Mouse (Mus musculus): ENCODE measurements around the gene Smg1.

The Smg1 gene

DNA sequence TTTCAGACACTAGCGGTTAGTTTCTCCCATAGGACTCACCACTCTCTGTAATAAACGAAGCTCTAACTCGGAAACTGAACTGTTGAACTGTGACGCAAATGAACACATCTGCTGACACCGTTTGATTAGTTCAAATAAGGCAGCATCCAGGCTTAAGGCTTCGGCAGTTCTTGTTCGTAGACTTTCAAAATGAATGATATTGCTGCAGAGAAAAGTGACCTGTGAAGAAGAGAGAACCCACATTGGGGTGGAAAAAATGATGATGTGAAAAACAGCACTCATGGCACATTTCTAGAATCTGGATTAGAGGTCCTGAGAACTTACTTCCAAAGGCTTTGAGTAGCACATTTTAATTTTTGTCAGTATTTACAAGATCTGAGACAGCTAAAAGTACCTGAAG is 102.2 kb downstream of the Smg1 start:
- no peak for DNase-seq (ENCODE audit: low spot score)

- no peak for DNase-seq (ENCODE audit: low spot score)
Measured at GRCm38 (mm10) chr7:118135128-118135527, 108.3 kb downstream of the Smg1 start.

DNA sequence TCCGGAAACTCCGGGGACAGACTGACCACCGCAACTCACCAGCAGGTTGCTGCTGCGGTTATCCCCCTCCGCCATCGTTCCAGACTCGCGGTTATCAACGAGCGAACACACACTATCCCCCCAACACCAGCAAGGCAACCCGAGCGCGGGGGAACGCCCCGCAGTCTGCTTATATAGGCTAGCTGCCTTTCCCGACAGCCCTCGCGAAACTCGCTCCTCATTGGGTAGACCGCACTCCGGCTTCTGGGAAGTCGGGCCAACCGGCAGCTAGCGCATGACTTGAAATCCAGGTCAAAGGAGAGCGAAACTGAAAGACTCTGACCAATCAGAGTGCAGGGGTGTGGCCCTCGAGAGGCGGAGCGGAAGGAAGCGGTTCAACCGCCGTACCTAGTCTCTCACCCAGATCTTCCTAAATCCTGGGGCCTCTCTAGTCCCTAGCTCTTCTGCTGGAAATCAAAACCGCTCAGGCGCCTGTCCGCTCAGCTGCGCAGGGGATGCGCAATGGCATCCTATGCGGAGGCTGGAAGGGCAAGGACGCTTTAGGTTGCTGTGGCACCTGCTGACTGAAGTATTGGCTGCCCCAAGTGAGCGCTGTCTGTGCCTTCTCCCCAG is 113.9 kb downstream of the Smg1 start, which contains the start of gene Arl6ip1:
Gene Arl6ip1 (minus strand): TSS at position 233 of the 612 bp plus-strand sequence.
- DNase-seq (ENCODE audit: low spot score): peak; percentile 97

DNA sequence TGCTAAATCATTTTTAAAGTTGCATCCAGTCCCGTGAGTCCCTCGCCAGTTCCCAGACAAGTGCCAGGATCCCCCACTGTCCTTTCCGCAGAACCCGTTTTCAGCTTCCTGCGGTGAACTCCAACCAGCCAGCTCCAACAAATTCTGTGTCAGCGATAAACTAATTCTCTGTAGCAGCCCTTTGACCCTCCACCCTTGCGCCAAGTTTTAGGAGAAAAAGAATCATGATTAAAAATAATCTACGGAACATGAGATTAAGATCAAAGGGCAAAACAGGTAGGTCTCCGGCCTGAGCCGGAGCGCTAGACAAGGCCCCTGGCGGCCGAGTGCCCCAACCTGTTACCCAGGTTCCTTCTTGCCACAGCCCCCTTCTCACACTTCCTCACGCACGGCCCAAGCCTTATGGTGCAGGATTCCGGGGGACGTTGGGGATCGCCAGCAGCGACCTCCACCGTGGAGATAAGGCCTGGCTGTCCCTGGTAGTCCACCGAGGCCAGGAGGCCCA is 114.5 kb downstream of the Smg1 start:
- peak; percentile 36 for DNase-seq (ENCODE audit: low spot score)

GRCm38 (mm10) chr7:118126219-118126875 is 117.1 kb downstream of the Smg1 start:
- no peak for DNase-seq (ENCODE audit: low spot score)

GRCm38 (mm10) chr7:118125736-118126135 is 117.7 kb downstream of the Smg1 start:
- DNase-seq (ENCODE audit: low spot score): no peak

GRCm38 (mm10) chr7:118123512-118124411 is 119.7 kb downstream of the Smg1 start:
- no peak for DNase-seq (ENCODE audit: low spot score)

DNA sequence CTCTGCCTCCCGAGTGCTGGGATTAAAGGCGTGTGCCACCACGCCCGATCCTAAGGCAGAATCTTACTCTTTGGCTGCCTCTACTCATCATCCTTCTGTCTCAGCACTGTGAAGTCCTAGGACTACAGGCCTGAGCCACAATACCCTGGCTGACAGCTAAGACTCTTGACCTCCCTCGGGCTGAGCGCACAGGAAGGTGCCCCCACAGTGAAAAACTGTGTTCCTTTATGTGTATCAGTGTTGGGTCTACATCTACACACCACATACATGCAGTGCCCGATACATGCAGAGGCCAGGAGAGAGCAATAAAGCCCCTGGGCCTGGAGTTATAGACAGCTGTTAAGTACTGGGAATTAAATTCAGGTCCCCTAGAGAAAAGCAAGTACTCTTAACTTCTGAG is 121.2 kb downstream of the Smg1 start:
- no peak for DNase-seq (ENCODE audit: low spot score)

DNA sequence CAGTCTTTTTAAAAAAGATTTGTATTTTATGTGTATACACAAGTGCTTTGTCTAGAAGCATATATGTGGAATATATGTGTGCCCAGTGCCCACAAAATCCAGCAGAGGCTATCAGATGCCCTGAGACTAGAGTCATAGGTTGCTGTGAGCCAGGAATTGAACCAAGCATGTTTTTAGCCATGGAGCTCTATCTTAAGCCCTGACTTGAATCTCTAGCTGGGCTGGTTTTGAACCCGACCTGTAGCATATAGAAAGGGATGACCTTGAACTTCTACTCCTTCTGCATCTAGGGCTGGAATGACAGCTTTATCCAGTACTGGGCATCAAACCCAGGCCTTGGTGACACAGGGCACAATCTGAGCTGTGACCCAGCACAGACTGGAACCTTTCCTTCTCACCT is 122.8 kb downstream of the Smg1 start:
- no peak for DNase-seq (ENCODE audit: low spot score)

GRCm38 (mm10) chr7:118119946-118120345 is 123.5 kb downstream of the Smg1 start:
- DNase-seq (ENCODE audit: low spot score): no peak

DNA sequence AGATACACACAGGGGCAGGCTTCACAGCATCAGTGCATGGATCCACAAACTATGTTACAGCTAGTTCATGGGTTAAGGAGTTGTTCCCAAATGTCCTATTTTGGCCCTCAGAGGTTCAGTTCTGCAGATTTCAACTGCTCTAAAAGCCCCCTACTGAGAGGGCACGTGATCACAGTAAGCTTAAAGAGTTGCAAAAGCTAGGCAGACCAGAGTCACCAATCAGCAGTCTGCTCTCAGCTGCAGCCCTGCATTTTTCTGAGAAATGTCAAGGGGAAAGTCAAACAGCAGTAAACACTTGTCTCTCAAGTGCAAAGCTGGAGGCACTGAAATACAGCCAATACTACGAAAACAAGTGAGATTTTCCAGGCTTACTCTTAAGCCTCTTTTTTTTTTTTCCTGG is 124.3 kb downstream of the Smg1 start:
- DNase-seq (ENCODE audit: low spot score): no peak

GRCm38 (mm10) chr7:118118426-118118825 is 125.0 kb downstream of the Smg1 start:
- no peak for DNase-seq (ENCODE audit: low spot score)

- no peak for DNase-seq (ENCODE audit: low spot score)
Measured at GRCm38 (mm10) chr7:118117539-118118210, 125.8 kb downstream of the Smg1 start.

DNA sequence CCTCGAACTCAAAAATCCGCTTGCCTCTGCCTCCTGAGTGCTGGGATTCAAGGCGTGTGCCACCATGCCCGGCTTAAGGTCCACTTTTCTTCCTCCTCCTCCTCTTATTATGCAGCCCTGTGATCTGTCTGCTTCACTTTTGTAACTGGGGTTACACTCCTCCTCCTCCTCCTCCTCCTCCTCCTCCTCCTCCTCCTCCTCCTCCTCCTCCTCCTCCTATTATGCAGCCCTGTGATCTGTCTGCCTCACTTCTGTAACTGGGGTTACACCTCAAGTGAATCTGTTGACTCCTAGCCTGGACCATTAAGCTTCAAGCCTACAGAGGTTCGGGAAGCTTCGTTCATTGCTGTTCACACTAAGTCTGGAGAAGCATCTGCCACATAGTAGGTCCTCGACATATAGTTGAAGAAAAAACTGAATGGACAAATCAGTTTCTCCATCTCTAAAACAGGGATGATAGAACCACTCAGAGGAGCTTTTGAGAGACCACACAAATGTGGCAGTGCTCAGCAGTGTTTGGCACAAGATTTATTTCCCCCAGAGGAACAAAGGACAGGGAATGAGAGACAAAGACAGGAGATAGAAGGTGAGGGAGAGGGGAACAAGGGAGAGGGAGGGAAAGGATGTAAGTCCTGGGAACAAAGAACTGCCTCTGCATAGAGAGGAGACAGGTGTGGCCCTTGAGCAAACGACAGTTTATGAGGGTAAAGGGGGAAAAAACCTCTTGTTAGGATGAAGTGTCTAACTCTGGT is 126.5 kb downstream of the Smg1 start:
- no peak for DNase-seq (ENCODE audit: low spot score)

GRCm38 (mm10) chr7:118115877-118116568 is 127.4 kb downstream of the Smg1 start, which contains the start of gene Rps15a:
Gene Rps15a (minus strand): TSS chr7:118116188.
- peak; percentile 99 for DNase-seq (ENCODE audit: low spot score)

- DNase-seq (ENCODE audit: low spot score): no peak
Measured at GRCm38 (mm10) chr7:118115533-118115876, 128.0 kb downstream of the Smg1 start.

GRCm38 (mm10) chr7:118113541-118114297 is 129.8 kb downstream of the Smg1 start:
- no peak for DNase-seq (ENCODE audit: low spot score)

DNA sequence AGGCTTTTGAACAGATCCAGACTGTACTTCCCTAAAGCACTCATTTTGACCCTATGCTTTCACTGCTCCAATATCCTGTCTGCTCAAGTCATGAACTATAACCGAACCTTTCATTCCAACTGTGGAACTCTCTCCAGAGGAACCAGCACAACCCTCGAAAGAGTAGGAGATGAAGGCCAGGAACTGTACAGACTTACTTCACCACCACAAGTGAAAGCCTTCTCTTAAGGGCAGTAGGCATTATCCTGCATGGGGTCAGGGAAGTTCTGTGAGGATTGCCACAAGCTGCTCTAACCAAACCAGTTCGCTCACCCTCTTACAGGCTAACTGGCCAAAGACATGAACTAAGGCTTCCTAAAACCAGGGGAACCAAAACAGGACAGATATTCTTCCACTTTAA is 132.3 kb downstream of the Smg1 start:
- DNase-seq (ENCODE audit: low spot score): no peak

- no peak for DNase-seq (ENCODE audit: low spot score)
Measured at GRCm38 (mm10) chr7:118107671-118108070, 135.8 kb downstream of the Smg1 start.

GRCm38 (mm10) chr7:118104458-118105052 is 138.9 kb downstream of the Smg1 start:
- DNase-seq (ENCODE audit: low spot score): peak; percentile 29
